Mouse (Mus musculus) monocyte, adult 59 days (primary cell): ENCODE results near the gene Tbc1d25. TPM values are rescaled to one million over a fixed set of nuclear protein-coding genes. Genes with fewer than 3 reads are reported as not detected.

Source experiments
- total RNA-seq, 2 experiments: library from RNA; stranded (reverse); gene quantifications; one replicate each; pipeline ENCODE4 v1.2.4; 2023

Tbc1d25 gene
- 1 to 10 TPM; 6.5 to 8.6 TPM for total RNA-seq

DNA sequence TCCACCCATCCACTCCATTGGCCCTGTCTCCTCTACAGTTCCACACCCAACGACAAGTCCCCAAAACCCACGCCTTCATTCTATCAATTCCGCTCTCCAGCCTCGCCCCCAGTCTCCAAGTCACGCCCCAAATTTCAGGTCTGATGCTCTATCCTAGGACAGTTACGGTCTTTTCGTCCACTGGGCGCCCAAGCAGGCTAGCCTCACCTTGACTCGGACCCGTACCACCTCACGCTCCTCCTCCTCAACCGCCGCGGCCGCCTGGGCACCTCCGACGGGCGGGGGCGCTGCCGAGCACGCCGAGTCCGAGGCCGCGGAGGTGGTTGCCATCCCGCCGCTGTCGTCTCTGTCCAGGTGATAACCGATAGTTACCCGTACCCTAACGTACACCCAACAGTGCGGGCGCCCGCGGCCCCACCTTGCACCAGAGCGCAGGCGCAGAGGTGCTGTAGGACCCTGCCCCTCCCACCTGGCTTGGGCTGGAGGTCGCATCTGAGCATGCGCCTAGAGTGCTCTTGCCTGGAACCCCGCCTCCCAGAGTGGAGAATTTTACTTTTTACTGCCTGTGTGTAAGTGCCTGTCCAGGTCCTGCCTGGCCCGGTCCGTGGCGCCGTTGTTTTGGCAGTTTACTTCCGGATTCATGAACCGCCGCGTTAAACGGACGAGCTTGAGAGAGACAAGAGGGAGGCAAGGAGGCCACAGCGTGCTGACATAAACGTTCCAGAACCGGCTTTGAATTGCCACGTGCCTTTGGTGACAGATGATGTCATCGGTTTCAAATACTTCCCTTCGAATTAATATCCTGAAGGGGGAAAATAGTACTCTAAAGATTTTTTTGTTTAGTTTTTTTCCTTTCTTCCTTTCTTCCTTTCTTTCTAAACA is at the start of gene Tbc1d25:
Gene Tbc1d25 (minus strand): TSS at position 678 of the 882 bp plus-strand sequence.

DNA sequence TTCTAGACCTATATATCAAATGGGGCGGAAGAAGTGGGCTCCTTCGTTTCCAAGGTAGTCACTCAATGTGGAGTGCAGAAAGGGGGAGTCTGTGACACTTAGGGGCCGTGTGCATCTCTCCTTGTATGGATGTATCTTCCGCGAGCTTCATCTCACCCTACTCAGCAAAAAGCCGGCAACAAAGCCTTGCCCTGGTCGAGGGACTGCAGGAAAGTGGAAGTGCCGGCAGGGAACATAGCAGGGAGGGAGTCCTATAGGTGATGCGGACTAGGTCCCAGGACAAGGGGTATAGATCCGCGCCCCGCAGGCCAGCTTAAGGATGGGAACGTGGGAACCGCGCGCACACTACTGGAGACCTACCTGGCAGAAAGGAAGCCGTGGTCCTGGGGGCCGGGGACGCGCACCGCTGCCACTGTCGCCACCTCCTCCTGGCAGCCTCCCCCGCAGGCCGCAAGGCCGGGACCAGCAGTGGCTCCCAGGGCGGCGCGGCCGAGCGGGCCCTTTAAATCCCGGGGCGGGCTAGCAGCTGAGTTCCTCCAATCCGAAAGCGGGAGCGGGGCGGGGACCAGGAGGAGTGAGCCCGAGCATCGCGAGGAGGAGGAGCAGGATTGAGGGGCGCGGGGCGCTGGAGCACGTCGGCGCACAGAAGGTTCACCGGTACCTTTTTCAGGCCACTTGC is 30.2 kb upstream of the Tbc1d25 start, which contains the start of gene Porcn:
Gene Porcn (minus strand): TSS at position 511 of the 679 bp plus-strand sequence.

DNA sequence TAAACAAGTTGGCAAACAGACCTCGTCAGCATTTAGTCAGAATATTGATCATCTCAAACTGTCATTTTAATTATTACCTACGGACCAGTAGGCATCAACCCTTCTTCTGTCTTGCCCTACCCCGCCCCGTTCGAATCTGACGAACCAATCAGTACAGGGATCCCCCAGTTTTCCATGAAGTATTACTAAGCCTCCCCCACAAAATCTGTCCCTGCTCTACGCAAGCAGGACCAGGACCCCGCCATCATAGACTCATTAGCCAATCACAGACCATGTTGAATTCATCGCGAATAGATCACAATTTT is 17.4 kb upstream of the Tbc1d25 start, which contains the start of gene Ebp:
Gene Ebp (minus strand): TSS at position 94 of the 305 bp plus-strand sequence.

DNA sequence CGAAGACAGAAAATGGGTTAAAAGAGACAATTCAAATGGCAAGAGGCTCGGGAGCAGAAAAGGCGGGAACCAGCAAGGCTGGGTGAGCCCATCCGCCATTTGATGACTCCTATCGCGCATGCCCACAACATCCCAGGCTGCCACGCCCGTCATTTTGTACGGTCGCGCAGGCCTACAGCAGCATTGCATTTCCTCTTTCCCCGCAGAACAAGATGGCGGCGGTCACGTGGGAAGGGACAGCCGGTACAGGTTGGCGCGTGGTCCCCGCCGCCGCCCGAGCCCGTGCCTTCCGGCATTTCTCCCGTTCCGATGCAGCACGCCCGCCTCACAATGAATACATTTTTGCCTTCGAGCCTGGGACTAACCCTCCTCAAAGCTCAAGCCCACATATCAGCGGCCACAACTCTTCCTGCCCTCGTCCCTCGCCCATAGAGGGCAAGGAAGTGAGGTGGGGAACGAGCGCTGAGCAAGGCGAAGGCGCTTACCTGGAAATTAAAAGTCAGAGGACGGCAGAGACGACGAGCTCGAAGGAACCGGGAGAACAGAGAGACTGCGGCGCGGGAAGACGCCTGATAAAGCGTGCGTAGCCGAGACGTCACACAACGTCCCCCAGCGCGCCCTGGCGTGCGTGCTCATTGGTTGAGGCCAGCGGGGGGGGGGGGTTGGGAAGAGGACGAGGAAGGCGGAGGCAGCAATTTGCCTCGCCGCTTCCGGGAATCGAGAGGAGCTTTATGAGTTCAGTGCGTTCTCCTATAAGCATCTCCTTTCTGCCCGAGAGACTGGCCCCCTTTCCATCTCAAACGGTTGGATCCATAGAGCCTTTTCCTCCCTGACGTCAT is 30.6 kb downstream of the Tbc1d25 start, which contains the start of gene Rbm3:
Gene Rbm3 (minus strand): TSS at position 728 of the 839 bp plus-strand sequence.

DNA sequence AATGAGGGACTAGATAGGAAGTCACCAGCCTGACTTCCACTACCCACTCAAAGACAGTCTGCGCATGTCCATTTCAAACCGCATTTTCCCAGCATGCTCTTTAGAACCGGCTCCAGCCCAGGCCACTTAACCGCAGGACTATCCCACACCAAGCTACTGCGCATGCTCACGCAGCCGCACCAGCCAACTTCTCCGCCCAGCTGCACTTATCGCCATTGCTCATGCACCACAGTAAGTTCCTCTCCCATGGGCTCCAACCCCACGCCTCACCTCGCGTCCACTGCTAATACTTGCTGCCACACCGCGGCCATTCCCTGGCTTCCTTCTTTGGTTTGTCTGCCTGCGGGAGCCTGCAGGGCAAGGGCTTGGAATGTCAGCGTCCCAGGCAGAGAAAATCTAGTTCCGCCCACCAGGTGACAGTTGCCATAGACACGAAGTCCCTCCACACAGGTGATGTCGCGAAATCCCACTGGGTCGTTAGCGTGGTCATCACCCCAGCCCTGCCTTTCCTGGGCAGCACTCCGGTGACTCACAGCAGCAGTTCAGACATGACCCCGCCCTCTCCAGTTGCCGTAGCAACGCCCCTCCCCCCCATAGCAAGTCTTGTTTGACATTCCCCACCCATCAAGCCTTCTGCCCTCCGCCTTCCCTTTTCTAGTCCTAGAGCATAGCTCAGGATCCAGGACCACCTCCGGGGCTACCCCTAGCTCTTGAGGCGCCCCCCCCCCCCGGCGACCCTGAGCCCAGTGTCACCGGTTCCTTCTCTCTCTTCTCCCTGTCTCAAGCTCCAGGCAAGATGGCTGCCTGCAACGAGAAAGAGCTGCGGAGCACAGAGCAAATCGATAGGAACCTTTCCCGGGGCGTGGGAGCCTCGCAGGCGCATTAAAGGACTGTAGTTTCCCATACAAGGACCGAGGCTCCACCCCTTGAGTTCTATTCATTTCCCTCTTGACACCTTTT is 43.7 kb downstream of the Tbc1d25 start, which contains the start of gene Wdr13:
Gene Wdr13 (minus strand): TSS at position 876 of the 960 bp plus-strand sequence.

Other genes starting within 250 kb of the Tbc1d25 start
- gene Eras, start 247.6 kb downstream of the Tbc1d25 start, total RNA-seq: not detected
- 10 to 100 TPM in 1 of 2 experiments, 1 to 10 TPM in 1; 8.1 to 11.2 TPM for gene Hdac6, start 228.3 kb downstream of the Tbc1d25 start, total RNA-seq
- gene Gata1, start 198.1 kb downstream of the Tbc1d25 start, total RNA-seq: not detected
- not detected for gene Glod5, start 157.7 kb downstream of the Tbc1d25 start, total RNA-seq
- gene Suv39h1, start 101.4 kb downstream of the Tbc1d25 start, total RNA-seq: 10 to 100 TPM; 13.8 to 15.7 TPM
- gene Was, start 85.7 kb downstream of the Tbc1d25 start, total RNA-seq: 100 to 1,000 TPM; 141 to 157 TPM
- gene Wdr13, start 43.3 kb downstream of the Tbc1d25 start, total RNA-seq: 10 to 100 TPM; 72.2 to 76.7 TPM
- gene Rbm3, start 30.3 kb downstream of the Tbc1d25 start, total RNA-seq: 100 to 1,000 TPM; 328 to 382 TPM
- gene Ebp, start 17.3 kb upstream of the Tbc1d25 start, total RNA-seq: 10 to 100 TPM; 57.5 to 62.4 TPM
- 1 to 10 TPM; 2.1 to 3.1 TPM for gene Porcn, start 30.3 kb upstream of the Tbc1d25 start, total RNA-seq
- gene Ftsj1, start 76.2 kb upstream of the Tbc1d25 start, total RNA-seq: 10 to 100 TPM in 1 of 2 experiments, 1 to 10 TPM in 1; 9.3 to 11.7 TPM
- not detected for gene Slc38a5, start 95.0 kb upstream of the Tbc1d25 start, total RNA-seq
- gene Ssxb10, start 151.2 kb upstream of the Tbc1d25 start, total RNA-seq: not detected
- gene Ssxb9, start 190.8 kb upstream of the Tbc1d25 start, total RNA-seq: not detected
- not detected for gene Ssxb1, start 237.1 kb upstream of the Tbc1d25 start, total RNA-seq